Mouse (Mus musculus): ENCODE measurements around the gene Higd1a. TPM values are rescaled to one million over a fixed set of nuclear protein-coding genes. Genes with fewer than 3 reads are reported as not detected.

Gene Higd1a
- polyA plus RNA-seq, 1 experiment = 3.4 TPM

DNA sequence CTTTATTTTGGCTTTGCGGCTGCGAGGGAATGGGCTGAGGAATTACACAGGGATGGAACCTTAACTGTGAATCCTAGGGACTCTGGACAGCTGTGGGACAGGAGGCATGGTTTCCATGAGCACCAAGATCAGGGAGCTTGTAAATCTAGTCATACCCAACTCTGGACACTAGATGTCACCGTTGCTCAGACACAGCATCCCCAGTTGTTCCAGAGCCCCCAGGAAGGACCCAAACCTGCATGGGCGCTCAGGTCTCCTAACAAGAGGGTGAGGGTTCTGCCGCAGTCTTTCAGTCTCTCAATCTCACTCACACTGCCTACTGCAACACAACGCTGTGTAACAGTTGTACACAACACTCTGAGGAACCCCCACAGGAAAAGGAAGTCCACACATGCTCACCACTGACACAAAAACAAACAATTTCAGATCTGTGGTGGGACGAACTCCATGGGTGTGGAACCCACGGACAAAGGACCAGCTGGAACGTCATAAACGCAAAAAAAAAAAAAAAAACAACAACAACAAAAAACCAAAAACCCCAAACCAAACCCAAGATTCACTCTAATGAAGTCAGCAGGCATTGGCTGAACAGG lies 11.5 kb downstream of the Higd1a start:
- Histone ChIP-seq H3K36me3 (ENCODE audit: control insufficient read depth, insufficient read depth, low read length) (peaks cover 4% of the 10 kb centered on the region), H3K27ac (ENCODE audit: insufficient read depth, low read length) (no peak overlapping the region), H3K27me3 (ENCODE audit: control insufficient read depth, insufficient read depth, low read length) (no peaks in the 10 kb centered on the region), H3K4me1 (ENCODE audit: control insufficient read depth, insufficient read depth, insufficient read length) (no peaks in the 10 kb centered on the region), H3K4me3 (ENCODE audit: extremely low read depth, insufficient read depth, insufficient read length) (no peak overlapping the region)
- no peak for DNase-seq (ENCODE audit: low read depth in 1 of 2, low spot score in 2 of 2)
- 28% methylated on average over 10 of the region's 10 CpGs for WGBS
- TF ChIP-seq CTCF (IDR thresholded peaks at IDR 0.05; ENCODE audit: extremely low read depth, insufficient read depth, insufficient read length, insufficient replicate concordance) = peak; percentile 51; the same call in 1 of the 2 replicates
- no peak for TF ChIP-seq POLR2A (IDR thresholded peaks at IDR 0.05; ENCODE audit: low read depth, low read length)

DNA sequence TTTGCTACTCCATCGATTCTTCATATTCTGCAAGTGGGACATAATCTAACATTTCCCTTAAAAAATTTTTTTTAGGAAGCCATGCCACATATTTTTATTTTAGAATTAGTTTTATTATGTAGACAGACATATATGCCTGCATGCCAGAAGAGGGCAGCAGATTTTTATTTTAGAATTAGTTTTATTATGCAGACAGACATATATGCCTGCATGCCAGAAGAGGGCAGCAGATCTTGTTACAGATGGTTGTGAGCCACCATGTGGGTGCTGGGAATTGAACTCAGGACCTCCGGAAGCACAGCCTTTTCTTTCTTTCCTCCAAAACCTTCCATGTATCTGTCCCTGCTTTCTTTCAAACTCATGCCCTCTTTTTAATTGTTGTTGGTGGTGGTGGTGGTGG lies 15.2 kb downstream of the Higd1a start:
- Histone ChIP-seq H3K27ac (ENCODE audit: insufficient read depth, low read length) (no peak overlapping the region), H3K27me3 (ENCODE audit: control insufficient read depth, insufficient read depth, low read length) (no peaks in the 10 kb centered on the region), H3K36me3 (ENCODE audit: control insufficient read depth, insufficient read depth, low read length) (no peaks in the 10 kb centered on the region), H3K4me1 (ENCODE audit: control insufficient read depth, insufficient read depth, insufficient read length) (no peaks in the 10 kb centered on the region), H3K4me3 (ENCODE audit: extremely low read depth, insufficient read depth, insufficient read length) (no peak overlapping the region)
- DNase-seq (ENCODE audit: low read depth in 1 of 2, low spot score in 2 of 2) = no peak
- TF ChIP-seq POLR2A (IDR thresholded peaks at IDR 0.05; ENCODE audit: low read depth, low read length) (no peak), CTCF (IDR thresholded peaks at IDR 0.05; ENCODE audit: extremely low read depth, insufficient read depth, insufficient read length, insufficient replicate concordance) (no peak)
- WGBS = 88% methylated on average over 2 of the region's 2 CpGs

DNA sequence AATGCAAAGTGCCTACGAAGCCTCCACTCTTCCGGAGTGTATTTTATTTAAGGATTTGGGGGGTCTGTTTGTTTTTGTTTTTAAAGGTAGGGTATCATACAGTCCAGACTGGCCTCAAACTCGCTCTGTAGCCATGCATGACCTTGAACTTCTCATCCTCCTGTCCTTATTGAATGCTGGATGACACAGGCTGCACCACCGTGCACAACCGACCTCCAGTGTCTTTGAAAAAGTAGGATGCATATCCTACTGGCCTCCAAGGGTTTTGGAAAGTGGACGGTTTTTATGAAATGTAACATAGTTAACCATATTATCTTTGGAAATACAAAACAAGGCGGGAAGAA lies 18.6 kb downstream of the Higd1a start:
- H3K4me1 ChIP-seq (ENCODE audit: control insufficient read depth, insufficient read depth, insufficient read length) = no peaks in the 10 kb centered on the region
- H3K36me3 ChIP-seq (ENCODE audit: control insufficient read depth, insufficient read depth, low read length) = no peaks in the 10 kb centered on the region
- H3K4me3 ChIP-seq (ENCODE audit: extremely low read depth, insufficient read depth, insufficient read length) = peak overlapping the region; percentile 45; the same call in 1 of the 2 replicates
- H3K27me3 ChIP-seq (ENCODE audit: control insufficient read depth, insufficient read depth, low read length) = no peaks in the 10 kb centered on the region
- no peak for DNase-seq (ENCODE audit: low read depth in 1 of 2, low spot score in 2 of 2)
- 45% methylated on average over 7 of the region's 7 CpGs for WGBS
- H3K27ac ChIP-seq (ENCODE audit: insufficient read depth, low read length) = no peak overlapping the region
- no peak for TF ChIP-seq POLR2A (IDR thresholded peaks at IDR 0.05; ENCODE audit: low read depth, low read length)
- TF ChIP-seq CTCF (IDR thresholded peaks at IDR 0.05; ENCODE audit: extremely low read depth, insufficient read depth, insufficient read length, insufficient replicate concordance) = no peak

DNA sequence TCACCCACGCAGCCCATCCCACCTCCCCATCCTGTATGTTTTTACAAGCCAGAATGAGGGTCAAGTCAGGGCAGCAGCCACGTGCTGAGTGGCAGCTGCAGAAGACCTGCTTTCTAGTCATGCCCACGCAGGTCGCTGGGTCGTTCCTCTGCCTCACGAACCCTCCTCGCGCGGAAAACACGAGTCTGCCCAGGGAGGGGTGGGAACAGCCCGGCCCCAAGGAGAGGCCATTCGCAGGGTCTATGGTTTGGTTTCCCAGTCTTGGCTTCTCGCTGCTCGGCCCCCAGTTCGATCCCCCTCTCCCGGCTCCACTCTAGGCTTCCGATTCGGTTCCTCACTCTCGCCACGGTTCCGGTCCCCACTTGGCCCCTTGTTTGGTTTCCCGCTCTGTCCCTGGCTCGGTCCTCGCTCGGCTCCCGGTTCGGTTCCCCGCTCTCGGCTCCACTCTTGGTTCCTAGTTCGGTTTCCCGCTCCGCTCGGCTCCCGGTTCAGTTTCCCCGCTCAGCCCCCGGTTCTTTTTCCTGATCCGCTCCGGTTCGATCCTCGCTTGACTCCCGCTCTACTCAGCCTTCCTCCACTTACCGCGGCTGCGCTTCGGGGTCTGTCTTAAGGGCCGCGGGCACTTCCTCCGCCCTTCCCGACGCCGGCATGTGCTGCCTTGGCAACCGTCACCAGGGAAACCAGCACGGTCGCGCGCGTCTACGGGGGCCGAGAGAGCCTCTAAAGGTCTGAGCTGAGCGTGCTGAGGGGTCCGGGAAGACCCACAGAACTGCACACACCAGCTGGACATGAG lies 19.1 kb downstream of the Higd1a start, which contains the start of gene Ccdc13:
Gene Ccdc13, minus strand, starts transcription at position 633 of the 793 bp plus-strand sequence.
- Histone ChIP-seq H3K4me3 (ENCODE audit: extremely low read depth, insufficient read depth, insufficient read length) (peak within 1 kb of the TSS; percentile 45; the same call in 1 of the 2 replicates), H3K27me3 (ENCODE audit: control insufficient read depth, insufficient read depth, low read length) (no peaks in the 10 kb centered on the region), H3K4me1 (ENCODE audit: control insufficient read depth, insufficient read depth, insufficient read length) (no peaks in the 10 kb centered on the region), H3K27ac (ENCODE audit: insufficient read depth, low read length) (no peak within 1 kb of the TSS), H3K36me3 (ENCODE audit: control insufficient read depth, insufficient read depth, low read length) (no peaks in the 10 kb centered on the region)
- peak in 1 of 2 experiments; percentile 65 for DNase-seq (ENCODE audit: low read depth in 1 of 2, low spot score in 2 of 2)
- TF ChIP-seq CTCF (IDR thresholded peaks at IDR 0.05; ENCODE audit: extremely low read depth, insufficient read depth, insufficient read length, insufficient replicate concordance) = no peak
- TF ChIP-seq POLR2A (IDR thresholded peaks at IDR 0.05; ENCODE audit: low read depth, low read length) = no peak
- 9% methylated on average over 61 of the region's 61 CpGs for WGBS

DNA sequence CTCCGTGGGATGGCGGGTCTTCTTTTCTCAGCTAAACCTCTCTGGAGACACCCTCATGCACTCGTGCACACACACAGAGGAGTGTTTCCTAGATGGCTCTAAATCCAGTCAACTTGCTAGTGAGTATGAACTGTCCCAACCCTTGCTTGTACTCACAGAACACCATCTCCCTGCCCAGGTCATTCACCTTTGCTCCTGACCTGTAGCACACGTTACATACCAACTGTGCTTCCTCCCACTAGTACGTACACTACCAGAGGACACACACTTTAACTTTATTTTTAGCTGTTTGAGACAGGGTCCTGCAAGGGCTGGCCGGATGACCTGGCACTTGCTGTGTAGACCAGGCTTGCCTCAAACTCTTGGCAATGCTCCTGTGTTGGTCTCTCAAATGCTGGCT lies 20.2 kb downstream of the Higd1a start:
- H3K27me3 ChIP-seq (ENCODE audit: control insufficient read depth, insufficient read depth, low read length) = no peaks in the 10 kb centered on the region
- no peak overlapping the region for H3K4me3 ChIP-seq (ENCODE audit: extremely low read depth, insufficient read depth, insufficient read length)
- H3K4me1 ChIP-seq (ENCODE audit: control insufficient read depth, insufficient read depth, insufficient read length) = no peaks in the 10 kb centered on the region
- H3K27ac ChIP-seq (ENCODE audit: insufficient read depth, low read length) = no peak overlapping the region
- no peak for DNase-seq (ENCODE audit: low read depth in 1 of 2, low spot score in 2 of 2)
- H3K36me3 ChIP-seq (ENCODE audit: control insufficient read depth, insufficient read depth, low read length) = no peaks in the 10 kb centered on the region
- 87% methylated on average over 6 of the region's 6 CpGs for WGBS
- TF ChIP-seq POLR2A (IDR thresholded peaks at IDR 0.05; ENCODE audit: low read depth, low read length) (no peak), CTCF (IDR thresholded peaks at IDR 0.05; ENCODE audit: extremely low read depth, insufficient read depth, insufficient read length, insufficient replicate concordance) (no peak)

DNA sequence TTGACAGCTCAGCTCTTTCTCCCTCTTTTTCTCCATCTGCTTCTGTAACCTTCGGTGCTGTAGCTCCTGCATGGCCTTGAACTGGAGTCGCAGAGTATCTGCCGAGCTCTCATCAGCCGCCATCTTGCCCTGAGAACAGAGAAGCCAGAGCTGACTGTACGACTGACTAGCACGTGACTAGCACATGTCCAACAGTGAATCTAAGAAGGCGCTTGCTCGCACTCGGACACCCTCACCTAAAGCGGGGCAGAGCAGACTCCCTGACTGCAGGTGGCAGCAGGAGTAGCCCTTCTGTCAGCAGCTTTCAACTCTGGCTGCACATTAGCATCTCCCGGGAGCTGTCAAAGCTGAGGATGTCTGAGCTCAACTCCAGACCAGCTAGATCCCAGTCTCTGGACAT lies 24.3 kb downstream of the Higd1a start:
- Histone ChIP-seq H3K36me3 (ENCODE audit: control insufficient read depth, insufficient read depth, low read length) (no peaks in the 10 kb centered on the region), H3K27me3 (ENCODE audit: control insufficient read depth, insufficient read depth, low read length) (no peaks in the 10 kb centered on the region), H3K4me3 (ENCODE audit: extremely low read depth, insufficient read depth, insufficient read length) (no peak overlapping the region), H3K4me1 (ENCODE audit: control insufficient read depth, insufficient read depth, insufficient read length) (no peaks in the 10 kb centered on the region), H3K27ac (ENCODE audit: insufficient read depth, low read length) (no peak overlapping the region)
- 89% methylated on average over 11 of the region's 11 CpGs for WGBS
- TF ChIP-seq CTCF (IDR thresholded peaks at IDR 0.05; ENCODE audit: extremely low read depth, insufficient read depth, insufficient read length, insufficient replicate concordance) (no peak), POLR2A (IDR thresholded peaks at IDR 0.05; ENCODE audit: low read depth, low read length) (no peak)
- DNase-seq (ENCODE audit: low read depth in 1 of 2, low spot score in 2 of 2) = no peak

DNA sequence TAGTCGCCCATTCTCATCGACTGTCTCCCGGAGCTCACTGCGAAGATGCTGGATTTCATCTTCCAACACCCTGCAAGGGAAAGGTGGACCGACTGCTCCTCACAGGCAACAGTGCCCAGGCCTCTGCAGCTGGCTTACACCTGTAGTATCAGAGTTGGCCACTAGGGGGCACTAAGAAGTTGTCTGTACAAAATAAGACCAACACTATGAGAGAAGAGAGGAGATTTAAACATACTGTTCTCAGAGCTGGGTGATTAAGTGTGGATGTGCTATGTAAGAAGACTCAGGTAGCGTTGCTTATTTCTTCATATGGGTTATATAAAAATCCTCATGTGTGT lies 27.2 kb downstream of the Higd1a start:
- TF ChIP-seq CTCF (IDR thresholded peaks at IDR 0.05; ENCODE audit: extremely low read depth, insufficient read depth, insufficient read length, insufficient replicate concordance) (peak; percentile 52; the same call in 1 of the 2 replicates), POLR2A (IDR thresholded peaks at IDR 0.05; ENCODE audit: low read depth, low read length) (no peak)
- DNase-seq (ENCODE audit: low read depth in 1 of 2, low spot score in 2 of 2) = peak; percentile 41 to 72
- no peaks in the 10 kb centered on the region for H3K4me1 ChIP-seq (ENCODE audit: control insufficient read depth, insufficient read depth, insufficient read length)
- 29% methylated on average over 6 of the region's 6 CpGs for WGBS
- no peaks in the 10 kb centered on the region for H3K27me3 ChIP-seq (ENCODE audit: control insufficient read depth, insufficient read depth, low read length)
- H3K4me3 ChIP-seq (ENCODE audit: extremely low read depth, insufficient read depth, insufficient read length) = no peak overlapping the region
- no peak overlapping the region for H3K27ac ChIP-seq (ENCODE audit: insufficient read depth, low read length)
- no peaks in the 10 kb centered on the region for H3K36me3 ChIP-seq (ENCODE audit: control insufficient read depth, insufficient read depth, low read length)
